Mouse (Mus musculus) embryonic fibroblast, embryonic 13.5 days (primary cell): Measurements from ENCODE around the gene Arhgap31.

ENCODE experiments used
- CTCF ChIP-seq: IDR thresholded peaks from 2 replicates; pipeline ENCODE4 v1.5.1; 2011; ENCODE audit warnings: mild to moderate bottlenecking, control low read depth, low read length, moderate library complexity, borderline replicate concordance; ENCODE audit not compliant: insufficient read depth
- POLR2A ChIP-seq: IDR thresholded peaks from 2 replicates; pipeline ENCODE4 v1.6.1; 2011; ENCODE audit warnings: low read depth, mild to moderate bottlenecking, control low read depth, low read length, moderate library complexity

GRCm38 (mm10) chr16:38712105-38712504 is 969 bp downstream of the Arhgap31 start:
- no peak for TF ChIP-seq CTCF
- TF ChIP-seq POLR2A: no peak
